Mouse (Mus musculus) erythroblast, embryonic 14.5 days (primary cell): ENCODE measurements around the gene Hip1.

Source experiments
- GATA1 ChIP-seq: IDR thresholded peaks from 2 replicates; pipeline ENCODE4 v1.6.1; 2012; ENCODE audit warnings: low read length, inconsistent platforms, mixed read lengths
- TAL1 ChIP-seq: IDR thresholded peaks from 3 replicates; pipeline ENCODE4 v1.6.1; 2012; ENCODE audit warnings: low read length, inconsistent platforms, mixed read lengths

DNA sequence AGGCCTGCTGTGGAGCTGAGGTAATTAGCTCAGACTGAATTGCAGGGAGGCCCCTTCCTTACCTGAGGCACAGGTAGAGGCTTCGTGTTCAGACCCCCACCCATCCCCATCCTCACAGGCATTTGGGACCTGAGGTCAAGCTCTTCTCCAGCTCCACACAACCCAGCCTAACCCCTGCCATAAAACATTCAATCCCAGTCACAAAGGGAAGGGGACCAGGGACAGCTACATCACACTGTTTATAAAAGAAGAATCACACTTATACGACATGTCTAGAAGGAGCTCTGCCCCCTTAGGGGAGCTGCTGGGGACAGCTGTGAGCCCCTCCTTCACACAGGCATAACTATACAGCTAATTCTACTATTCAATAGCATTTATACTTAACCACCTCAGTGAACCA is 168.6 kb downstream of the Hip1 start:
- TF ChIP-seq GATA1: no peak
- TF ChIP-seq TAL1: no peak
